Mouse (Mus musculus) liver, embryonic 16.5 days (tissue): Measurements from ENCODE around the gene Rbpj. TPM values are rescaled to one million over a fixed set of nuclear protein-coding genes. Genes with fewer than 3 reads are reported as not detected.

Experiments
- ATAC-seq: fragments of 200-750 bp; cut with Nextera tagmentation; 2 replicates; pipeline ENCODE4 v1.8.0; 2017; ENCODE audit warnings: low read depth, mild to moderate bottlenecking, moderate number of reproducible peaks, moderate library complexity
- H3K27ac ChIP-seq: fragments of 300-500 bp; sonication (generic); 2 replicates; pipeline ENCODE4 v1.5.1; 2014; ENCODE audit warnings: mild to moderate bottlenecking, low read length
- H3K27me3 ChIP-seq: fragments of 300-500 bp; sonication (generic); 2 replicates; pipeline ENCODE4 v1.6.1; 2014; ENCODE audit warnings: low read depth, low read length, mixed read lengths; ENCODE audit not compliant: control insufficient read depth, insufficient read depth
- H3K36me3 ChIP-seq: fragments of 300-500 bp; sonication (generic); 2 replicates; pipeline ENCODE4 v1.6.1; 2014; ENCODE audit warnings: mild to moderate bottlenecking; ENCODE audit not compliant: control insufficient read depth, insufficient read depth
- H3K4me1 ChIP-seq: fragments of 300-500 bp; sonication (generic); 2 replicates; pipeline ENCODE4 v1.6.1; 2014; ENCODE audit warnings: low read depth, low read length, mixed read lengths; ENCODE audit not compliant: control insufficient read depth
- H3K4me2 ChIP-seq: fragments of 300-500 bp; sonication (generic); 2 replicates; pipeline ENCODE4 v1.6.1; 2014; ENCODE audit warnings: low read depth, low read length, mixed read lengths
- H3K4me3 ChIP-seq: fragments of 300-500 bp; sonication (generic); 2 replicates; pipeline ENCODE4 v1.5.1; 2014; ENCODE audit warnings: low read depth, mild to moderate bottlenecking, low read length
- H3K9ac ChIP-seq: fragments of 300-500 bp; sonication (generic); 2 replicates; pipeline ENCODE4 v1.6.1; 2014; ENCODE audit warnings: low read depth, low read length
- H3K9me3 ChIP-seq: fragments of 300-500 bp; sonication (generic); replicated peaks from 2 replicates; pipeline ENCODE4 v1.6.1; 2016; ENCODE audit warnings: low read length; ENCODE audit not compliant: control insufficient read depth
- WGBS: fragments of 180-500 bp; shearing (Covaris S2); extraction: QIAGEN DNeasy Blood & Tissue Kit; methylation state at CpG from one replicate; pipeline ENCODE4 v1.1.7; 2014; ENCODE audit not compliant: insufficient replicate concordance; 5-methylcytosine and 5-hydroxymethylcytosine counted together
- polyA plus RNA-seq: library from polyadenylated mRNA; unstranded; fragments of >200 nt; fragmentation: Nextera tagmentation; extraction: Ambion mirVana; gene quantifications from 2 replicates; pipeline ENCODE4 v1.2.1, GENCODE M21; 2015

The Rbpj gene
- polyA plus RNA-seq, 1 experiment from 2014 or later: 6.9 TPM

GRCm38 (mm10) chr5:53529846-53530245 lies 63.9 kb downstream of the Rbpj start:
- Histone ChIP-seq H3K36me3 (no peaks in the 10 kb centered on the region), H3K9me3 (no peaks in the 10 kb centered on the region), H3K4me3 (no peak overlapping the region), H3K27me3 (no peaks in the 10 kb centered on the region), H3K9ac (no peak overlapping the region), H3K27ac (no peak overlapping the region), H3K4me1 (no peaks in the 10 kb centered on the region), H3K4me2 (no peak overlapping the region)
- WGBS: 59% methylated on average over 1 of the region's 1 CpGs
- no peak for ATAC-seq

DNA sequence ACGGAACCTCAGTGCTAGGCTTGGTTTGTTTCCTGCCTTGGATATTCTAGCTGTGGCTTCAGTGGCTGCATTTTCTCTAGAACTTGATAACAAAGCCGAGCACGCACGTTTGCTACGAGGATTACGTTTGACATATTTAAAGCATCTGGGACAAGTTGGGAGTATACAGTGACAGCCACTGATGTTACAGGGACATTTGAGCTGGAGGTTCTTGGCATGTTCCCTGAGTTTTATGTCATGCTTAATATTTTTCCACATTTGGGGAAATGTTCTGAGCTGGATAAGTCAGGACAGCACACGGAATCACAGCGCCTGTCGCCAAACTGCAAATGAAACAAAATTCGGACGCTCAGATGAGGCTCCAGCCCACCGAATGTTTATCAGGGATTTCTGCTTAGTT lies 69.1 kb downstream of the Rbpj start:
- Histone ChIP-seq H3K4me1 (no peaks in the 10 kb centered on the region), H3K27me3 (no peaks in the 10 kb centered on the region), H3K36me3 (no peaks in the 10 kb centered on the region), H3K9ac (no peak overlapping the region), H3K9me3 (no peaks in the 10 kb centered on the region), H3K4me2 (no peak overlapping the region), H3K4me3 (no peak overlapping the region), H3K27ac (no peak overlapping the region)
- WGBS: 64% methylated on average over 12 of the region's 12 CpGs
- no peak for ATAC-seq

- no peak for ATAC-seq
- Histone ChIP-seq H3K36me3 (no peaks in the 10 kb centered on the region), H3K4me1 (no peaks in the 10 kb centered on the region), H3K9ac (no peak overlapping the region), H3K27ac (no peak overlapping the region), H3K4me3 (no peak overlapping the region), H3K27me3 (no peaks in the 10 kb centered on the region), H3K4me2 (no peak overlapping the region), H3K9me3 (no peaks in the 10 kb centered on the region)
- WGBS: 52% methylated on average over 12 of the region's 12 CpGs
Measured at GRCm38 (mm10) chr5:53536635-53537554, 70.9 kb downstream of the Rbpj start.

DNA sequence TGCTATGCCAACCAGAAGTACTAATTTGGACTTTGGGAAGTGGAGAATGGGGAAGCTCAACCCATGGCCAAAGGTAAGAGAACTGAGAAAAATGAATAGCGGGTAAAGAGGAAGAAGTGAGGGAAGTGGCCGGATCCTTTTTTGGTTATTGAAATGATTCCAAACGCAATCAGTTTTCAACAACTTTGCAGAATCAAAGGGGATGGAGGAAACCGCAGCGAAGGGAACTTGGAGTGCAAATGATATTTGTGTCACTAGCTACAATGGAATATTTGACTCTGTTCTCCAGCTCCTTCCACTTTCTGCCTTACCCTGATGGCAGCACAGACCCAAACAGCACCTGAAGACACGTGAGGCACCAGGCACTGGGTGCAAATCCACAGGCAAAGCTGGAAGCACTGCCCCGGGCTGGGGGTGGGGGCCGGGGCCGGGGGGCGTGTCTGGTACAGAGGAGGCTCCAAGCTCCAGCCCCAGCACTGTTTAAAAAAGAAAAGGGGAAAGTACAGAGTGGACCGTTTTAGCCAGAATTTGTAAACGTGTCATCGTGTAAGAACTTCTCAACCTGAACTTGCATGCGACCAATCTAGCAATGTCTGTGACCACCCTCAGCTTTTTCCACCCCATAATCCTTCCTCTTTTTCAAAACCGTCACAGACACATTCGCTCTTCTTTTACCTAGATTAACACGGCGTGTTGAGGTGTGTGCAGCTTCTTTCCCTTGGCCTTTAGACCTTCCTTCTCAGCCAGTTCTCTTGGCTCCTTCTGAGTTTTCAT lies 74.1 kb downstream of the Rbpj start:
- Histone ChIP-seq H3K9ac (no peak overlapping the region), H3K36me3 (no peaks in the 10 kb centered on the region), H3K27me3 (no peaks in the 10 kb centered on the region), H3K4me3 (no peak overlapping the region), H3K4me2 (no peak overlapping the region), H3K27ac (no peak overlapping the region), H3K4me1 (no peaks in the 10 kb centered on the region), H3K9me3 (no peaks in the 10 kb centered on the region)
- no peak for ATAC-seq
- 32% methylated on average over 18 of the region's 18 CpGs for WGBS

DNA sequence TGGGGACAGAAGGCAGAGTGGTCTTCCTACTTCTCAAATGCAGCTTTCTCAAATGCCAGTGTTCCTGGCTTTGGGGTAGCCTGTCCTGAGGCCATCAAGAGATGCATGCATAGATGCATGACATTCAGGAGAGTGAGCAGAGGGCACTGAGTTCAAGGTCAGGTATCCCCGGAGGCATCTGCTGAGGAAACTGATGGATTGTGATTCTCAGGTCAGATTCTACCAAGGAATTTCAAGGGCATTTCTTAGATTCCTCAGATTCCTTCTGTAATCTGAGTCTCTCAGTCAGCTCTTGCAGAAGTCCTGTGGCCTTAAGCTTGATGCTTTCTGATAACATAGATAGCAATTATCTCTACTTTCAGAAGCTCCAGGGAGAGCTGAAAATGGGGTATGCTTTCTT lies 76.1 kb downstream of the Rbpj start:
- H3K27me3 ChIP-seq: no peaks in the 10 kb centered on the region
- 44% methylated on average over 1 of the region's 1 CpGs for WGBS
- H3K9me3 ChIP-seq: no peaks in the 10 kb centered on the region

DNA sequence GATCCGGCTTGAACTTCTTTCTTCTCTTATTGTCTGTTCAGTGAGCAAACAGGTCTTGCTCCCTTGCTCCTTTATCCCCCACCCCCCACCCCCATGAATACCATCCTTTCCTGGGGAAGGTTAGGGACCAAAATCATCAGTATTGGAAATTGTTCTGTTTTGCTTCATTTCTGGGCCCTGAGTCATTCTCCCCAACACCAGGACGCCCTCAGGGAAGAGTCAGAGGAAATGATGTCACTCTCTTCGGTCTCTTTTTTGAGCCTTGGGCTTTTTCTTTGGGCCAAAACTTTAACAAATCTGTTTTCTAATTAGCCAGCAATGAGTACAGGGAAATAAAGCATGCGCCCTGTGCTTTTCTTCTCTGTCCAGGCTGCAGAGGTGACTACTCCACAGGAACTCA lies 77.4 kb downstream of the Rbpj start:
- H3K4me1 ChIP-seq: no peaks in the 10 kb centered on the region
- no peaks in the 10 kb centered on the region for H3K9me3 ChIP-seq
- no peak overlapping the region for H3K9ac ChIP-seq
- H3K4me2 ChIP-seq: no peak overlapping the region
- no peak overlapping the region for H3K4me3 ChIP-seq
- no peak for ATAC-seq
- 38% methylated on average over 4 of the region's 4 CpGs for WGBS
- no peaks in the 10 kb centered on the region for H3K36me3 ChIP-seq
- H3K27ac ChIP-seq: no peak overlapping the region
- H3K27me3 ChIP-seq: no peaks in the 10 kb centered on the region

More for the DNA sequence above, 76.1 kb downstream of the Rbpj start:
- Histone ChIP-seq H3K4me1 (no peaks in the 10 kb centered on the region), H3K4me3 (no peak overlapping the region), H3K9ac (no peak overlapping the region), H3K36me3 (no peaks in the 10 kb centered on the region), H3K4me2 (no peak overlapping the region), H3K27ac (no peak overlapping the region)
- no peak for ATAC-seq

GRCm38 (mm10) chr5:53543945-53544344 lies 78.0 kb downstream of the Rbpj start:
- no peak for ATAC-seq
- Histone ChIP-seq H3K9me3 (no peaks in the 10 kb centered on the region), H3K27me3 (no peaks in the 10 kb centered on the region), H3K4me3 (no peak overlapping the region), H3K4me1 (no peaks in the 10 kb centered on the region), H3K4me2 (no peak overlapping the region), H3K36me3 (no peaks in the 10 kb centered on the region), H3K27ac (no peak overlapping the region), H3K9ac (no peak overlapping the region)
- WGBS: 47% methylated on average over 4 of the region's 4 CpGs

GRCm38 (mm10) chr5:53546440-53546839 lies 80.5 kb downstream of the Rbpj start:
- WGBS: 49% methylated on average over 6 of the region's 6 CpGs
- H3K9me3 ChIP-seq: no peaks in the 10 kb centered on the region
- no peak overlapping the region for H3K27ac ChIP-seq
- no peak overlapping the region for H3K4me2 ChIP-seq
- no peak for ATAC-seq
- H3K36me3 ChIP-seq: no peaks in the 10 kb centered on the region
- no peaks in the 10 kb centered on the region for H3K27me3 ChIP-seq
- no peak overlapping the region for H3K4me3 ChIP-seq
- H3K9ac ChIP-seq: no peak overlapping the region
- no peaks in the 10 kb centered on the region for H3K4me1 ChIP-seq

DNA sequence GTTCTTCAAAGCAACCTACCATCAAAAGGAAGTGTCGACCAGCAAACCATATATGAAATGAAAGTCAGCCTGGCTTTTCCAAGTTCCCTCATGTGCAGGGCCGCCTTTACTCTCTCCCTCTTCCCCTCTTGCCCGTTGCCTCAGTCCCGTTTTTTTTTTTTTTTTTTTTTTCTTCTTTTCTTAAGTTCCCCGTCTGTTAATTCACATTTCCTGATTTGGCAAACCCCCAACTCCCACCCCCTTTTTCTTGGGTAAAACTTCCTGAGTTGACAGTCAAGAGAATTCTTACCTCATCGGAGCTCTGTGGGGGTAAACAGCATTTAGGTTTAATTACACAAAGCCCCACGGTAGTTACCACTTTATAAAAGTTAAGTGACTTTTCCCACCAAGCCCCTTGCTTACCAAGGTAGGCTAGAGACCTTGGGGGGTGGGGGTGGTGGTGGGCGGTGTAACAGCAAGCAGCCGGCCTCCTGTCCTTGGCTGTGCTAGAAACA lies 81.1 kb downstream of the Rbpj start:
- Histone ChIP-seq H3K36me3 (no peaks in the 10 kb centered on the region), H3K9me3 (no peaks in the 10 kb centered on the region), H3K27ac (no peak overlapping the region), H3K27me3 (no peaks in the 10 kb centered on the region), H3K9ac (no peak overlapping the region), H3K4me2 (no peak overlapping the region), H3K4me3 (no peak overlapping the region), H3K4me1 (no peaks in the 10 kb centered on the region)
- no peak for ATAC-seq
- 19% methylated on average over 9 of the region's 9 CpGs for WGBS
